Mouse (Mus musculus) brain, embryonic 18.5 days (tissue): ENCODE measurements around the gene Rgs11.
A peak's percentile ranks its signal among the peaks of the same experiment; 100 is the strongest.

Experiments used
- DNase-seq: peaks from one replicate; pipeline ENCODE4 v3.0.0-alpha.2; 2012; ENCODE audit warnings: low read depth, low spot score

Rgs11 gene

DNA sequence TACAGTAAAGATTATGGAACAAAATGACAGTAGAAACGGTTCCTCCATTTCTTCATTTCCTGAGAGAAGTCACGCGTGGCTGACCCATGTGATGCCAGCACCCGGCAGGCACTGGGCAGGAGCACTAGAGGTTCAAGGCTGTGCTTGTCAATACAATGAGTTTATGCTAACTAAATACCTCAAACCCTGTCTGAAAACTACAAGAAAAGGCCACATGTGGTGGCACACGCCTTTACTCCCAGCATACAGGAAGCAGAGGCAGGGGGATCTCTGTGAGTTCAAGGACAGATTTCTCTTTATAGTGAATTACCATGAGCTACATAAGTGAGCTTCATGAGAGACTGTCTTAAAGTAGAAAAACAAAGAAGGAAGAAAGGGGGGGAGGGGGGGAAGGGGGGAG, 28.4 kb downstream of the Rgs11 start:
- no peak for DNase-seq

DNA sequence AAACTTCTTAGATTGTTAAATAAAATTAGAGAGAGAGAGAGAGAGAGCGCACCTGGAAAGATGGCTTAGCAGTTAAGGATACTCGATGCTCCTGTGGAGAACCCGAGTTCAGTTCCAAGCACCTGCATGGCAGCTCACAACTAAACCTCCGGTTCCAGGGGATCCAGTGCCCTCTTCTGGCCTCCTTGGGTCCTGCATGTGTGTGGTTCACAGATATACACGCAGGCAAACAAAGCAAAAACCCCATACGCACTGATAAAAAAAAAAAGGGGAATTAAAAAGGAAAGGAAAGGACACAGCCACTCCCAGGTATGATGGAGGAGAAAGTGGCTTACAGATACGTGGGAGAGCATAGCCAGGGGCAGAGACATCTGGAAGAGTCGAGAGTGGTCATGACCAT, 30.1 kb downstream of the Rgs11 start:
- DNase-seq, result no peak

DNA sequence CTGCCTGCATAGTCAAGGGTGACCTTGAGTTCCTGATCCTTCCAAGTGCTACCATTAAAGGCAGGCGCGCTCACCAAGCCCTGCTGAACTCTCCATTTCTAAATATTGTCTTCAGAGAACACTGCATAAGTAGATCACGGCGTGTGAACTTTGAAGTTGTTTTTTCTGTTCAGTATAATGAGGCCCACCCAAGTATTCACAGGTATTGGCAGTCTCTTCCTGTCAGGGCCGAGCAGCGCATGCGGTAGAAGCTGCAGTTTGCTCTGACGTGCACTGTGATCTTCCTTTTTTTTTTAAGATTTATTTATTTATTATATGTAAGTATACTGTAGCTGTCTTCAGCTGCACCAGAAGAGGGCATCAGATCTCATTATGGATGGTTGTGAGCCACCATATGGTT, 31.6 kb downstream of the Rgs11 start:
- no peak for DNase-seq

DNA sequence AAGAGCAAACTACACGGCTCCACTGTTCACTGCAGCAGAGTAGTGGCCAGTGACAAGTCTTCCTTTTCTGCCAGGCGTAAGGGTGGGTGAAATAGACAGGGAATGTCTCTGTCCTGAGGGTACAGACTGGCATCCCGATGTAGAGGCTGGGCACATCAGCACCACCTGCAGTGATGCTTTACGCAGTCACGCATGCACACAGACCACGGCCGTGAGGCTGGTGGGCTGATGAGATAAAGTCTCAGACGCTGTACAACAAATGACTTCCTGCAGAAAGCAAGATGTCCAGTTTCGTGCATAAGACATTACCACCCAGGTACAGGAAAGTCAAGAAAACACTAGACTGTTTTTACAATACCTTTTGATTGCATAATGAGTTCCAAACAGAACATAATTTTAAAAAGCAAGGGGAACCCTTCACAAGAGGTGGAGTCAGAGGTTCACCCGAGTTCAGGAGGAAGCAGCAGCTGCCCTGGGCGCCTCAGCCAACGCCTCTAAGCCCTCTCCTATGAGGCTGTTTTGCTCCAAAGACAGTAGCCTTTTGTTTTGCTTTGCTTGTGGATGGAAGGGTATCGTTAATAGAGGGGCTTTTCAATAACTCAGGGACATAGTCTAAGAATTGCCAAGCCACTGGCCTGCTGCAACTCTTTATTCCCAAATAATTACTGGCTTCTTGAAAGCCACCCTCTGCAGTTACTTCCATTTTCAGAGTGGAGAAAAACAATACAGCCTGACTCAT, 32.5 kb downstream of the Rgs11 start:
- DNase-seq, result no peak

DNA sequence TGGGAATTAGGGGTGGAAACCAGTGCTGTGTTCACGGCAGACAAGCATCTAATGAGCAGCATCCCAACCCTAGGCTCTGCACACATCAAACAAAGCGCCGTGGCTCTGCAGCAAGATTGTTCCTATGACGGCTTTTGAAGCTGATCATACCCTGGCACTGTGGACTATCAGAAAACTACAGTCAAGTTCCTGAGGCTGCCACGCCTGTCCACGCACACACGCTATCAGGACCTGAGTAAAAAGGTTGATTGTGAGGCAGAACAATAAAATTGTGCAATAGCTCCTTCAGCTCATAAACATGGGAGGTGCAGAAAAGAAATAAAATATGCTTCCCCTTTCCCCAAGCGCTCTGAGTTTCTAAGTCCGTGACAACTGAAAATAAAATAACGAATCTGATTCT, 34.9 kb downstream of the Rgs11 start:
- DNase-seq, result no peak

DNA sequence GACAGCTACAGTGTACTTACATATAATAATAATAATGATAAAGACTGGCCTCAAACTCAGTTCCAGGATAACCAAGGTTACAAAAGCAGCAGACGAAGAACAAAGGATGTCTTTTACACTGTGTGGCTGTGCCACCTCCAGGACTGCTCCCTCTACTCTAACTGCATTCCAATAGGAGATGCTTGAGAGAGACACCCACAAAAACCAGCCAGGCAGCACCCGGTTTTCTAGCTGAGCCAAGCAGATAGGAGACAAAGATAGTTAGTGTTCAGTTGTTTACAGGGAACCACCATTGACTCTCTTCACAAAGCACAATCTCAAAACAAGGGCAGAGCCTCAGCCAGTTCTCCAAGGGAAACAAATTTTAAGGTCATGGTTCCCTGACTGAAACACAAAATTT, 36.8 kb downstream of the Rgs11 start:
- DNase-seq, result no peak

DNA sequence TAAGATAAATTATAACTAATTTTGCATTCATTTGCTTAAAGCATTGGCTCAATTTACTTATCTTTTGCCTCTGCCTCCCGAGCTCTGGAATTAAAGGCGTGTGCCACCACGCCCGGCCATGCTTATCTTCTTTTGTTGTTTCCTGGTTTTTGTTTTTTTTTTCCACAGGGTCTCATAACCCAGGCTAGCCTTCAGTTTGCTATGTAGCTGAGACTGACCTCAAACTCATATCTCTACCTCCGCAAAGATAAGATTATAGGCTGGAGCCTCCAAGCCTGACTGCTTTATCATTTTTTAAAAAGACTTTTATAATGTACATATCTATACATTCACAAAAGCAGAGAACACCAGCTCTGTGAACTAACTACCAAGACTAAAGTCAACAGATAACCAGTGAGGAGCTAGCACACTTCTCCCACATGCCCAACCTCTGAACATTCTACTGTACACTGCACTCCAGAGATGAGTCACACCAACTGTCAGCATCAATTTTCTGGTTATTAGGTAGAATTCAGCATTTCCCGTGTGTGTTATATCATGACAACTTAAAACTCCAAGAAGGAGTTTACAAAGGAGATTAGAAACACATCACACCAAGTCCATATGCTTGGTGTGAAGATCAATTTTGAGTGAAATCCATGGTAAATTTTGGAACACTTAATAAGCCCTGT, 37.5 kb downstream of the Rgs11 start:
- no peak for DNase-seq

DNA sequence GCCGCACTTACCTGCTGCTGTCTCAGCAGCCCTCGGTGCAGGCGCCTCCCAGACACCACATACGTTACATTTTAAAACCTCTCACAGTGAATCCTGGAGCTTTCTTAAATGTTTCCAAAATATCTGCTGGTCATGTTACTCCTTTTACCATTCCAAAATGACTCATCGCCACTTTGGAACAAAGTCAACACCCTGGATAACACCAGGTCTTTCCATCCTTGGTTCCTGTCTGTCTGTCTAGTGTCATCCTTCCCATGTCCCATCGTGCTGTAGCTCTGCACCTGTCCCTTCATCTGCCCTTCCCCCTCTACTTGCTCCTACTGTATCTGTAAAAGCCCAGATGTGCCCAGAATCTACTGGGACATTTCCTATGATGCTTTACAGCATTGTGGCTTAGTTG, 38.2 kb downstream of the Rgs11 start:
- DNase-seq, result no peak

DNA sequence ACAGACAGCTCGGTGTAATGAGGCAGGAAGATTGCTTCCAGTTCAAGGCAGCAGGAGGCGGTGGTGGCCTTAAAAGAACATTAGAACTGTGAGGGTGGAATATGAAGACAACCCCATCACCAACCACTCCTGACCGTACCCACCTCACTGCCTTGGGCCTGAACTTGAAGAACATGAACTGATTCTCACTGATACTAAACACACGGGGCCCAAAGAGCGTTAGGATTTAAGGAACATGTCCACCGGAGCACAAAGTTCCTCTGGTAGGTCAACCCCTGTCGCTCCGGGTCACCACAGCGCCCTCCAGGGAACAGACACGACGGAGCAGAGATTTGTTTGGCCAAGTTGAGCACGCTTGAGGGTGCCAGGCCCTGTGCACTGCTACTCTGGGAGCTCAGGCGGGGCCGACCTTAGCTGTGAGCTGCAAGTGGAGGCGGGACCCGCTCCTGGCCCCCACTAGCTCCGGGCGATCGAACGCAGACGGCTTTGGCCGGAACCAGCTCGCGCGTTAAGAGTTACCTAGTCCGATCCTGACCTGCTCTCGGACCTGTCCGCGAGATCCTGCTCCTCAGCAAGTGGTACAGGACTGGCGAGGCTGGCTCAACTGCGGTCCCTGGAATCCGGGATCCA, 40.8 kb downstream of the Rgs11 start:
- DNase-seq, result peak; percentile 6

DNA sequence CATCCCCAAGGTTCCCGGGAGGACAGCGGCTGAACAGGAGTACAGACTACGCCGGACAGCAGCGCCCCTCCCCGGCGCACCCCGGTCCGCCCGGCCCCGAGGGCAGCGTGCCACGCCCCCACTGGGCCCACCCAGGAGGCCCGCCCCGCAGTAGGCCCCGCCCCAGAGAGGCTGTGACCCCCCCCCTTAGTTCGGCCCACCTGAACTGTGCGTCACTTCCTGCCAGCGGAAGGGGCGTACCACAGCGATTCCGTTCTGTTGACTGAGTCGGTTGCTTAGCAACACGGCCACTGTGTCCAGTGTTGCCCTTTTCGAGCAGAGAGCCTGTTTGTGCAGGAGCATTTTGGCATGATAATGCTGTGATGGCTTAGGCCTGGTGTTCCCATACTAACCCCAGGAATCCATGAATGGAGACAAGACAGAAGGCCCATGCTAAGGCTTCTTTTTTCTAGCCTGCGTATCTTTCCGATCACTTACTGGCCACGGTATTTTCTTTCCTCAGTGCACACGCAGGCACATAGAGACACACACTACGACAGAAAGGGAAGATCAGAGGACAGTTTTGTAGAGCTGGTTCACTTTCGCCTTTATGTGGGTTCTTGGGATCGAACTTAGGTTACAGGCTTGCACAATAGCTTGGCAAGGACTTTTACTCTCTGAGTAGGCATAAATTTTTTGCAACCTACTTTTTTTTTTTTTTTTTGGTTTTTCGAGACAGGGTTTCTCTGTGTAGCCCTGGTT, 41.5 kb downstream of the Rgs11 start, which contains the start of gene Fam234a:
Gene Fam234a (minus strand): TSS at position 142 of the 741 bp plus-strand sequence.
- DNase-seq, result peak; percentile 88

DNA sequence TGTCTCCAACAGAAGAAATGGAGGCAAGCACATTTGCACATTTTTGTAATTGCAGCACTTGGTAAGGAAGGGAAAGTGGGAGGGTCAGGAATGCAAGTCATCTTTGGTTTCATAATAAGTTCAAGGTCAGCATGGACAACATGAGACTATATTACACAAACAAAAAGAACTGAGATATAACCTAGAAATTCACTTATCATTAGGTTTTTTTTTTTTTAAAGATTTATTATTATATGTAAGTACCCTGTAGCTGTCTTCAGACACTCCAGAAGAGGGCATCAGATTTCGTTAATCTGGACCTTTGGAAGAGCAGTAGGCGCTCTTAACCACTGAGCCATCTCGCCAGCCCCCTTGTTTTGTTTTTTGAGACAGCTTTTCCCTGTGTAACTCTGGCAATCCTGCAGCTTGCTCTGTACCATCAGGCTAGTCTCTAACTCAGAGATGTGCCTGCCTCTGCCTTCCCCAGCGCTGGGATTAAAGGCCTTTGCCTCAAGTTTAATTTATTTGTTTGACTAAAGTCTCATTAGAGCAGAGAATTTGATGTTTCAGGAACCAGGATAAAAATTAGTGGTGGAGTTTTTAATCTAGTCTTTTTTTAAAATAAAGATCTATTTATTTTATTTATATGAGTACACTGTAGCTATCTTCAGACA, 49.3 kb downstream of the Rgs11 start:
- DNase-seq, result no peak

DNA sequence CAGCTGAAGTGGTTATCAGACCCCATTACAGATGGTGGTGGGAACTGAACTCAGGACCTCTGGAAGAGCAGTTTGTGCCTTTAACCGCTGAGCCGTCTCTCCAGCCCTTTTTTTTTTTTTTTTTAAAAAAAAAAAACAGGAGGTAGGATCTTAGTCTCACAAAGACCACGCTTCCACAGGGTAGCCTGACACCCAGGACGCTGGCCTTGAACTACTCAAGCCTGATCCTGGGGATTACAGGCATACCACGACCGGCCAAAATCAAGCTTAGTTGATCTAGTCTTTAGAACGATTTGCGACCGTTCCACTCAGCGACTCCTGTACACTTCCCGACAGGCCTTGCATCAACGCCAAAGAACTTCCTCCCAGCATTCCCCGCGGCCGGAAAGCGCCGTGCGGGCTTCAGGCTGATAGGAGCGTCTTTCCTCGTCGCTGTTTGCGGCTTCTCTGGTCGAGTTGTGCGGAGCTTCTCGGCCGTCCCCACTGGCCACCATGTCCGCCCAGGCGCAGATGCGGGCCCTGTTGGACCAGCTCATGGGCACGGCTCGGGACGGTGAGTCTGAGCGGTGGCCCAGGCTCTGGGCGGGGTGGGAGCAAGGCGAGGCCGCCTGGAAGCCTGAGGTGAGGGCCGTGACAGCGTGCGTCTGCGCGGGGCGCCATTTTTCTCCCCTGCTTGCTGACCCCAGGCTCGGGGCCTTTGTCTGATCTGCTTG, 49.9 kb downstream of the Rgs11 start, which contains the start of gene Luc7l:
Gene Luc7l (plus strand): TSS at position 358 of the 713 bp plus-strand sequence.
- peak; percentile 93 for DNase-seq

DNA sequence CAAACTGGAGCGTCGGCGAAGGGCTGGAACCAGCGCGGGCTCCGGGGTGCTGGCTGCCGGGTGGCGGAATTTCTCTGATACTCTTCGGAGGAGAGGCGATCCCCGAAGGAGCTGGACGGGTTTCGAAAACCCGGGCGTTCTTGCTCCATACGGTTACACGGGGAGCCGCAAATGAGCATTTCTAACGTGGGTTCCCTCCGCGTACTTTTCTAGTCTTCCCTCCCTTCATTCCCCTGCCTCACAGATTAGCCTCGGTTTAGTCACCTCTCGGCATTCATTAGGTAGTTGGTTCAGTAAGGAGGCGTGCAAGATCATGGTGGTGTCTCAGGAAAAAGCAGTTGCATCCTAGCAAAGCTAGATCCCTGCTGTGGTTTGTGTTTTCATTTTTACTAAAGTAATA, 50.6 kb downstream of the Rgs11 start:
- DNase-seq, result no peak

DNA sequence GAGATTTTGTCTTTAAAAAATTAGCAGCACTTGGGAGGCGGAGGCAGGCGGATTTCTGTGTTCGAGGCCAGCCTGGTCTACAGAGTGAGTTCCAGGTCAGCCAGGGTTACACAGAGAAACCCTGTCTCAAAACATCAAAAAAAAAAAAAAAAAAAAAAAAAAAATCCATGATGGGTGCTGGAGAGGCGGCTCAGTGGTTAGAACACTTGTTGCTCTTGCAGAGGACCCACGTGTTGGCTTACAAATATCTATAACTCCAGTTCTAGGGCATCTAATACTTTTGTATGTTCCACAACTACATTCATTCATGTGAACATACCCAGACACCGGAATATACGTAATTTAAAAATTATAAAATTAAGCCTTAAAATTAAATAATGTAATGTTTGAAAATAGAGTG, 52.6 kb downstream of the Rgs11 start:
- no peak for DNase-seq
